ENCODE assay signal across 12 mouse cellular contexts in genomic region chr9:61381063-61381408, GRCm38 (mm10). TPM values are rescaled to one million over a fixed set of nuclear protein-coding genes. Genes with fewer than 3 reads are reported as not detected.
DNase-seq lines count a peak whose midpoint lies in the region; ATAC-seq and TF ChIP-seq lines count a peak whose summit lies in the region.
"Had no signal": no experiment of that assay in that cellular context is flagged by ENCODE, and none has a peak within 500 bp of the region (broad histone marks: within the 10 kb centered on the region; RNA-seq: fewer than 3 reads in every experiment).

No protein-coding gene starts in this region.

- H3K4me2 ChIP-seq in hindbrain, embryonic 13.5 days: peak overlapping the region; percentile 96
- peak overlapping the region; percentile 85 for H3K4me2 ChIP-seq in neural tube, embryonic 13.5 days

- intact Hi-C loops in heart, postnatal 36 days (cut with DNase I): no loop called here

- no peak for TF ChIP-seq CTCF in lung, adult 2 months (IDR thresholded peaks at IDR 0.05; ENCODE audit: insufficient read depth, low read length)

- no peak for DNase-seq in heart, embryonic 10.5 days (ENCODE audit: low spot score)
- no peak for DNase-seq in heart, postnatal 36 days
- peak; percentile 37 to 58 for DNase-seq in lung, adult 18-20 months
- DNase-seq in lung, adult 2 months: no peak
- DNase-seq in kidney, postnatal 10 days: no peak
- DNase-seq: cerebellum, adult 2 months; right cerebral cortex, postnatal 4 days had no signal

- H3K27ac ChIP-seq in heart, embryonic 10.5 days: no peak overlapping the region
- H3K27ac ChIP-seq in hindbrain, embryonic 13.5 days: peak overlapping the region; percentile 60
- peak overlapping the region; percentile 62 for H3K27ac ChIP-seq in neural tube, embryonic 13.5 days (replicated peaks)
- H3K27ac ChIP-seq: layer of hippocampus, adult 2 months had no signal

- peaks cover 37% of the 10 kb centered on the region for H3K36me3 ChIP-seq in heart, embryonic 10.5 days
- peaks cover 25% of the 10 kb centered on the region for H3K36me3 ChIP-seq in hindbrain, embryonic 13.5 days
- H3K36me3 ChIP-seq in neural tube, embryonic 13.5 days: 0 out of 2 replicates have a peak, but pooled peaks cover 14% of the 10 kb centered on the region

- H3K4me3 ChIP-seq in heart, embryonic 10.5 days: peak overlapping the region; percentile 31
- H3K4me3 ChIP-seq in lung, adult 2 months (replicated peaks; ENCODE audit: extremely low read depth, low read depth, low read length): no peak overlapping the region
- H3K4me3 ChIP-seq in hindbrain, embryonic 13.5 days: no peak overlapping the region
- peak overlapping the region; percentile 5; the same call in 1 of the 2 replicates for H3K4me3 ChIP-seq in neural tube, embryonic 13.5 days
- H3K4me3 ChIP-seq: layer of hippocampus, adult 2 months had no signal

- no peak for ATAC-seq in hindbrain, embryonic 13.5 days (ENCODE audit: low FRiP score)
- ATAC-seq in neural tube, embryonic 13.5 days (ENCODE audit: low read depth): 0 out of 2 replicates have a peak, but pooled peaks have one; percentile 2
- ATAC-seq in megakaryocyte, adult 5-6 weeks (ENCODE audit: poor library complexity, severe bottlenecking): no peak
- ATAC-seq: inflammation-experienced regulatory T-cells, adult 6 months had no signal

- no peak for TF ChIP-seq POLR2A in lung, adult 2 months (IDR thresholded peaks at IDR 0.05; ENCODE audit: borderline replicate concordance, extremely low read depth, low read depth, low read length)

- peaks cover 76% of the 10 kb centered on the region for H3K27me3 ChIP-seq in heart, embryonic 10.5 days (ENCODE audit: insufficient read depth, poor library complexity, severe bottlenecking)
- peaks cover 7% of the 10 kb centered on the region; the same call in 1 of the 2 replicates for H3K27me3 ChIP-seq in hindbrain, embryonic 13.5 days
- H3K27me3 ChIP-seq in neural tube, embryonic 13.5 days: no peaks in the 10 kb centered on the region; the same call in 1 of the 2 replicates

- peaks cover 99% of the 10 kb centered on the region for H3K4me1 ChIP-seq in heart, embryonic 10.5 days
- H3K4me1 ChIP-seq in lung, adult 2 months (ENCODE audit: control insufficient read depth, insufficient read depth, low read length): peaks cover 21% of the 10 kb centered on the region
- peaks cover 100% of the 10 kb centered on the region for H3K4me1 ChIP-seq in hindbrain, embryonic 13.5 days (replicated peaks)
- H3K4me1 ChIP-seq in neural tube, embryonic 13.5 days (replicated peaks): peaks cover 100% of the 10 kb centered on the region

- peak overlapping the region; percentile 35; the same call in 1 of the 2 replicates for H3K9ac ChIP-seq in hindbrain, embryonic 13.5 days
- peak overlapping the region; percentile 52; the same call in 1 of the 2 replicates for H3K9ac ChIP-seq in neural tube, embryonic 13.5 days

- WGBS in heart, embryonic 10.5 days: 29% methylated on average over 2 of the region's 2 CpGs
- 56% methylated on average over 2 of the region's 2 CpGs for WGBS in lung, adult 2 months
- WGBS in hindbrain, embryonic 13.5 days: 23% methylated on average over 2 of the region's 2 CpGs
- WGBS in neural tube, embryonic 13.5 days: 30% methylated on average over 2 of the region's 2 CpGs

- H3K9me3 ChIP-seq in heart, embryonic 10.5 days: no peaks in the 10 kb centered on the region
- H3K9me3 ChIP-seq in hindbrain, embryonic 13.5 days: no peaks in the 10 kb centered on the region
- no peaks in the 10 kb centered on the region for H3K9me3 ChIP-seq in neural tube, embryonic 13.5 days

RNA-seq across cellular contexts. Expression of gene Tle3, which starts 8.9 kb away (rescaled TPM):
- 15.6 and 25.4 TPM in 2 replicates for polyA plus RNA-seq in heart, embryonic 10.5 days (2016; fragmentation: Nextera tagmentation; extraction: Ambion mirVana)
- 10 to 100 TPM; 16.8 to 16.9 TPM for total RNA-seq in heart, postnatal 36 days (2021)
- polyA plus RNA-seq in lung, adult 2 months (2012; rRNA removed): 55.1 and 59.1 TPM in 2 replicates
- polyA plus RNA-seq in hindbrain, embryonic 13.5 days (2015; fragmentation: Nextera tagmentation; extraction: Ambion mirVana): 31.0 and 32.3 TPM in 2 replicates
- polyA plus RNA-seq in neural tube, embryonic 13.5 days (2015; fragmentation: Nextera tagmentation; extraction: Ambion mirVana): 31.1 and 33.7 TPM in 2 replicates
- total RNA-seq in megakaryocyte, adult 5-6 weeks (2015): 113 and 146 TPM in 2 replicates
- 79.4 and 92.9 TPM in 2 replicates for total RNA-seq in megakaryocyte, adult 5-6 weeks (2017)

Comparison
In these comparisons a context has a peak if more than half of its experiments do, and no peak if none do; other contexts are left out.
1. DNase-seq: peak in lung, adult 18-20 months (2 of 2); none in heart, embryonic 10.5 days (single experiment), heart, postnatal 36 days (0 of 2), lung, adult 2 months (single experiment) and kidney, postnatal 10 days (single experiment).
2. H3K4me3 ChIP-seq: peak in heart, embryonic 10.5 days (single experiment) and neural tube, embryonic 13.5 days (single experiment); none in lung, adult 2 months (single experiment) and hindbrain, embryonic 13.5 days (single experiment).